Mouse (Mus musculus) ES-E14 (cell line): Measurements from ENCODE around the gene BC048562. TPM values are rescaled to one million over a fixed set of nuclear protein-coding genes. Genes with fewer than 3 reads are reported as not detected.

Experiments used
- DNase-seq: peaks from one replicate; pipeline ENCODE4 v3.0.0-alpha.2; 2013; ENCODE audit warnings: low read depth, low spot score
- H3K27ac ChIP-seq: 2 replicates; pipeline ENCODE4 v1.5.1; 2012; ENCODE audit warnings: low read depth, mild to moderate bottlenecking, low read length, moderate library complexity, mixed read lengths; ENCODE audit not compliant: poor library complexity, insufficient read depth, severe bottlenecking
- H3K36me3 ChIP-seq: 2 replicates; pipeline ENCODE4 v1.6.1; 2012; ENCODE audit warnings: mild to moderate bottlenecking, low read length, moderate library complexity, mixed read lengths; ENCODE audit not compliant: control insufficient read depth, poor library complexity, insufficient read depth, severe bottlenecking
- H3K4me1 ChIP-seq, 2 experiments: fragments of 150-350 bp in 1 of 2; sonication (generic) in 1 of 2; 2 replicates each; pipeline ENCODE4 v1.6.1; 2012; ENCODE audit warnings: low read length in 2 of 2, mild to moderate bottlenecking in 1 of 2, mixed read lengths in 1 of 2; ENCODE audit not compliant: control insufficient read depth in 2 of 2, insufficient read depth in 2 of 2, poor library complexity in 1 of 2
- H3K4me3 ChIP-seq, 2 experiments: fragments of 150-350 bp in 1 of 2; sonication (generic) in 1 of 2; 2 replicates each; pipeline ENCODE4 v1.5.1; 2012; ENCODE audit warnings: low read length in 2 of 2, low read depth in 1 of 2, mild to moderate bottlenecking in 1 of 2, mixed read lengths in 1 of 2; ENCODE audit not compliant: insufficient read depth in 1 of 2, poor library complexity in 1 of 2, severe bottlenecking in 1 of 2
- H3K9ac ChIP-seq: 2 replicates; pipeline ENCODE4 v1.6.1; 2012; ENCODE audit warnings: low read depth, mild to moderate bottlenecking, low read length, mixed read lengths; ENCODE audit not compliant: poor library complexity, insufficient read depth, severe bottlenecking
- H3K9me3 ChIP-seq: fragments of 150-350 bp; sonication (generic); 2 replicates; pipeline ENCODE4 v1.6.1; 2012; ENCODE audit warnings: low read depth, mild to moderate bottlenecking, low read length; ENCODE audit not compliant: control insufficient read depth, insufficient read depth
- CHD2 ChIP-seq: IDR thresholded peaks from 2 replicates; pipeline ENCODE4 v1.6.1; 2014; ENCODE audit warnings: mild to moderate bottlenecking, low read depth, low read length, inconsistent platforms
- HCFC1 ChIP-seq: IDR thresholded peaks from 2 replicates; pipeline ENCODE4 v1.6.1; 2012; ENCODE audit warnings: low read length, inconsistent platforms, borderline replicate concordance; ENCODE audit not compliant: insufficient read depth
- MAFK ChIP-seq: IDR thresholded peaks from 2 replicates; pipeline ENCODE4 v1.6.1; 2014; ENCODE audit warnings: mild to moderate bottlenecking, low read depth, low read length, inconsistent platforms; ENCODE audit not compliant: insufficient read depth
- ZC3H11A ChIP-seq: IDR thresholded peaks from 2 replicates; pipeline ENCODE4 v1.6.1; 2012; ENCODE audit warnings: low read depth, mild to moderate bottlenecking, inconsistent platforms, low read length, borderline replicate concordance
- ZNF384 ChIP-seq: IDR thresholded peaks from 2 replicates; pipeline ENCODE4 v1.6.1; 2012; ENCODE audit warnings: low read depth, low read length, inconsistent platforms
- in situ Hi-C, 2 experiments: fragments of 600-800 bp; cut with MboI; formaldehyde crosslinking; loops; one replicate each; pipeline ENCODE4 v1.15.1; 2025; ENCODE audit warnings: low sequenced_read_pairs in 2 of 2, inconsistent platforms in 1 of 2; ENCODE audit not compliant: unreplicated experiment in 2 of 2
- total RNA-seq: library from RNA; depleted of rRNA; stranded (reverse); fragments of 300-350 nt; gene quantifications from 2 replicates; pipeline ENCODE4 v1.2.3, GENCODE M21; 2012

BC048562 gene
- total RNA-seq, 1 experiment = not detected

DNA sequence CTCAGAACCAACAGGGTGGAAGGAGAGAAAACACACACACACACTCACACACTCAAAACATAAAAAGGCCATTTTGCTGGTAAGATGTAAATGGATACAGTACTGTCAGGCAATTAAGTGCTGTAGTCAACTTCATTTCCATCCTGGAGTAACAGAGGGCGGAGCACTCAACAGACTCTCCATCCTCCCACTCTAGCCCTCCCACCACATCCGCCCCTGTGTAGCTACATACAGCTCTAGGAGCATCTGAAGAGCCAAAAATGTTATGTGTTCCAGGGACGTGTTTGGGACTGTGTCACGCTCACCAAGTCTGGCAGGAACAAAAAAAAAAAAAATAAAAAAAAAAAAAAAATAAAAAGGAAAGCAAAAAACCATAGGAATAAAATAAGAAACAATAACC, 33.2 kb upstream of the BC048562 start:
- H3K36me3 ChIP-seq = no peaks in the 10 kb centered on the region
- H3K4me1 ChIP-seq = no peaks in the 10 kb centered on the region
- in situ Hi-C loops = no loop called here
- no peak overlapping the region for H3K9ac ChIP-seq
- H3K4me3 ChIP-seq = no peak overlapping the region
- TF ChIP-seq MAFK (no peak), CHD2 (no peak)
- H3K9me3 ChIP-seq = no peaks in the 10 kb centered on the region
- DNase-seq = no peak
- no peak overlapping the region for H3K27ac ChIP-seq

DNA sequence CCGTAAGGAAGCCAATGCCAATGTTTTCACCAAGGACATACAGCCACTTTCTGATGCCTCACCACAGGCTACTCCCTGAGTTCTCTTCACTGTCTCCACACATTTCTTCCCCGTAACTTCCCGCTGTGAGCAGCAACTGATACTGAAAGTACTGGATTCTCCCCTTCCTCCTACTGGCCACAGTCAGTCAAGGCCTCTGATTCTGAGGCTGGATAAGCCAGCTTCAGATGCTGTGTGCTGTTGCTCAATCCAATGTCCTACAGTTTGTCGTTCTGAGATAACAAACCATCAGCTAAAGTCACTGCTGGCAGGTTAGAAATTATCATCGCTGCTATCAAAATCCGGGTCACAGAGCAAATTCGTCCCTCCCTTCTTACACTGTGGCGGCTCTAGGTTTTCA, 31.8 kb upstream of the BC048562 start:
- H3K27ac ChIP-seq = no peak overlapping the region
- no peak for DNase-seq
- no peak for TF ChIP-seq MAFK
- no peak for TF ChIP-seq CHD2
- no peak for TF ChIP-seq ZNF384
- TF ChIP-seq HCFC1 = no peak
- H3K4me3 ChIP-seq = no peak overlapping the region
- in situ Hi-C loops = no loop called here
- H3K9ac ChIP-seq = no peak overlapping the region
- H3K36me3 ChIP-seq = no peaks in the 10 kb centered on the region
- H3K9me3 ChIP-seq = no peaks in the 10 kb centered on the region
- no peaks in the 10 kb centered on the region for H3K4me1 ChIP-seq

DNA sequence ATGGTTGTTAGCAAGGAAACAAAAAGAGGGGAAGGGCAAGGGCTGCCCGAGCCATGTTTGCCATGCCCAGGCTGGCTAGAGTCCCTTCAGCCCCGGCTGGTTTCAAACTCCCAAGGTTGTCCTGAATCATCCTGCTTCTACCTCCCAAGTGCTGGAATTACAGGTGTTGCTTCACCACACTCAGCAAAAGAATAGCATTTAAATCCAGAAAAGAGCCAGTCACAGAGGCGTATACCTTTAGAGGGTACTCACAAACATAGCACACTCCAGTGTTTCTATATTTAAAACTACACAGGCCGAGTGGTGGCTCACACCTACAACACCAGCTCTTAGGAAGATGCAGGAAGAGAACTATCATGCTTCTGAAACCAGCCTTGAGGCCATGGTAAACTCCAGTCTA, 26.7 kb upstream of the BC048562 start:
- Histone ChIP-seq H3K36me3 (no peaks in the 10 kb centered on the region), H3K27ac (no peak overlapping the region), H3K4me1 (peaks cover 0 to 3% of the 10 kb centered on the region in 2 experiments; a peak in 1 of 4 replicates), H3K4me3 (no peak overlapping the region), H3K9ac (no peak overlapping the region), H3K9me3 (no peaks in the 10 kb centered on the region)
- in situ Hi-C loops = no loop called here
- DNase-seq = no peak
- TF ChIP-seq MAFK (no peak), CHD2 (no peak), ZC3H11A (no peak), ZNF384 (no peak), HCFC1 (no peak)

DNA sequence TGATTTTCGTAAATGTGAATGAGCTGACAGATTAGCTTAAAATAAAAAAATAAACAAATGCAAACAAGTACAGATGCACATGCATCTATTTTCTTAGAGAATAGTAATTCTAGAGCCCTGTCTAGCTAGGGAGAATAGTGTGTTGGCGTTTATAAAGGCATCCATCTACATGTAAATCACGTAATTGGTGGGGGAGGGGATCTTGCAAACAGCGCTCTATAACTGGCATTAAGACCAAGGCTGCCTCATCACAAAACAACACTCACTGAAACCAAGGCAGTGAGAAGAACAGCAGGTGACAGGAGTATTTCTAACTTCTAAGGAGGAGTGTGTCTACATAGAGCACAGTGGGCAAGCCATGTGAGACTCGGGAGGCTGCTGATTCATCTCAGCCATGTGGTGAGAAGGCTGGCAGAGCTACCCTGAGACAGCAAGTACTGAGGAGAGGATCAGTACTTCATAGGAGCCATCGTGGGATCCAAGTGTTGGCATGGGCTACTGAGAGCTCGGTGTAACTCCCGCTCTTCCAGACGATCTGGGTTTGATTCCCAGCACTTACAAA, 24.8 kb upstream of the BC048562 start:
- H3K9me3 ChIP-seq = no peaks in the 10 kb centered on the region
- no peak for DNase-seq
- no peak overlapping the region; the same call in 1 of the 2 replicates for H3K9ac ChIP-seq
- in situ Hi-C loops = no loop called here
- H3K27ac ChIP-seq = no peak overlapping the region
- no peaks in the 10 kb centered on the region for H3K36me3 ChIP-seq
- no peak for TF ChIP-seq HCFC1
- TF ChIP-seq ZNF384 = no peak
- no peak for TF ChIP-seq CHD2
- no peak for TF ChIP-seq ZC3H11A
- no peak overlapping the region for H3K4me3 ChIP-seq
- H3K4me1 ChIP-seq = peaks cover 0 to 3% of the 10 kb centered on the region in 2 experiments; a peak in 1 of 4 replicates

DNA sequence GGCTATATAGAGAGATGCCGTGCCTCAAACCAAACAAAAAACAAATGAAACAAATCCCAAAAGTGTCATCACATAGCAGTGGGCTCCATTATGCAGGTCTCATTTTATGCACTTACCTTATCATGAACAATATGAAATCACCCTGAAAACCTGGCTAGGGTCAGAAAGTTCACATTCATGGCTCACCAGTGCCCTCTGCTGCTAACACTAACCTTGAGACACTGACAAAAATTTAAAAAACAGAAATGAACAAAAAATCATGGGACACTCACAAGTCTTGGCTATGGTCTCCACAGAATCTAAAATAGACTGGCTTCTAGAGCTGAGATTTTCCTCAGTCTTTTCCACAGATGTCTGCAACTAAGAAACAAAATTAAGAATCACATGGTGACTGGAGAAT, 24.1 kb upstream of the BC048562 start:
- H3K4me1 ChIP-seq = peaks cover 0 to 3% of the 10 kb centered on the region in 2 experiments; a peak in 1 of 4 replicates
- 0 out of 2 replicates have a peak, but pooled peaks have one; percentile 16 for TF ChIP-seq ZC3H11A
- TF ChIP-seq CHD2 = no peak
- TF ChIP-seq MAFK = no peak
- TF ChIP-seq HCFC1 = no peak
- no peak for TF ChIP-seq ZNF384
- DNase-seq = no peak
- no peak overlapping the region for H3K27ac ChIP-seq
- H3K4me3 ChIP-seq = no peak overlapping the region
- H3K36me3 ChIP-seq = no peaks in the 10 kb centered on the region
- no peak overlapping the region for H3K9ac ChIP-seq
- H3K9me3 ChIP-seq = no peaks in the 10 kb centered on the region
- in situ Hi-C loops = no loop called here
